Mouse (Mus musculus): ENCODE measurements at regions not wholly inside any gene's neighbourhood (a gene's known extent, or its start where the extent isn't known, plus 50 kb on each side); places are given as distances from the start of the nearest gene placed in this dataset.

- TF ChIP-seq POLR2A (IDR thresholded peaks at IDR 0.05; ENCODE audit: insufficient read length, low read depth) (no peak), MYOD1 (IDR thresholded peaks at IDR 0.05; ENCODE audit: control insufficient read depth in 1 of 3, insufficient read length in 2 of 3, low read depth in 2 of 3) (no peak), MAX (IDR thresholded peaks at IDR 0.05; ENCODE audit: low read depth) (no peak)
Observed at GRCm38 (mm10) chr5:119273203-119273602, 397.3 kb upstream of the Tbx3 start.
